Mouse (Mus musculus) midbrain, embryonic 10.5 days (tissue): ENCODE measurements around the gene Ambra1. TPM values are rescaled to one million over a fixed set of nuclear protein-coding genes. Genes with fewer than 3 reads are reported as not detected.

Experiments
- DNase-seq: peaks from one replicate; pipeline ENCODE4 v3.0.0-alpha.2; 2017; ENCODE audit warnings: low spot score
- H3K27ac ChIP-seq: fragments of 300-500 bp; sonication (generic); replicated peaks from 2 replicates; pipeline ENCODE4 v1.5.1; 2016; ENCODE audit warnings: mild to moderate bottlenecking
- H3K27me3 ChIP-seq: fragments of 300-500 bp; sonication (generic); 2 replicates; pipeline ENCODE4 v1.6.1; 2016; ENCODE audit warnings: low read depth, mild to moderate bottlenecking; ENCODE audit not compliant: poor library complexity, severe bottlenecking
- H3K36me3 ChIP-seq: fragments of 300-500 bp; sonication (generic); 2 replicates; pipeline ENCODE4 v1.6.1; 2016; ENCODE audit warnings: mild to moderate bottlenecking, moderate library complexity
- H3K4me1 ChIP-seq: fragments of 300-500 bp; sonication (generic); 2 replicates; pipeline ENCODE4 v1.6.1; 2016
- H3K4me3 ChIP-seq: fragments of 300-500 bp; sonication (generic); 2 replicates; pipeline ENCODE4 v1.5.1; 2016; ENCODE audit warnings: mild to moderate bottlenecking, moderate library complexity
- H3K9me3 ChIP-seq: fragments of 300-500 bp; sonication (generic); replicated peaks from 2 replicates; pipeline ENCODE4 v1.6.1; 2016; ENCODE audit warnings: mild to moderate bottlenecking
- WGBS: fragments of 180-500 bp; shearing (Covaris S2); methylation state at CpG from one replicate; pipeline ENCODE4 v1.1.7; 2016; 5-methylcytosine and 5-hydroxymethylcytosine counted together
- microRNA-seq: library from miRNA; unstranded; fragments of <30 nt; microRNA quantifications from one replicate; pipeline ENCODE4, GENCODE M21; 2017
- polyA plus RNA-seq: library from polyadenylated mRNA; unstranded; fragments of >200 nt; fragmentation: Nextera tagmentation; extraction: Ambion mirVana; gene quantifications from 2 replicates; pipeline ENCODE4 v1.2.1, GENCODE M21; 2016

The Ambra1 gene
- polyA plus RNA-seq, 1 experiment from 2014 or later, result 21.2 TPM

GRCm38 (mm10) chr2:91965417-91965816, 235.5 kb downstream of the Ambra1 start:
- peak overlapping the region; percentile 36 for H3K4me3 ChIP-seq
- no peak for DNase-seq
- 15% methylated on average over 20 of the region's 20 CpGs for WGBS

GRCm38 (mm10) chr2:91966367-91966766, 236.4 kb downstream of the Ambra1 start:
- WGBS, result 88% methylated on average over 5 of the region's 5 CpGs
- no peak overlapping the region for H3K4me3 ChIP-seq
- DNase-seq, result no peak
- H3K27me3 ChIP-seq, result peaks cover 64% of the 10 kb centered on the region
- H3K9me3 ChIP-seq, result no peaks in the 10 kb centered on the region
- no peaks in the 10 kb centered on the region for H3K36me3 ChIP-seq
- no peak overlapping the region for H3K27ac ChIP-seq
- H3K4me1 ChIP-seq, result peaks cover 47% of the 10 kb centered on the region

More at GRCm38 (mm10) chr2:91965417-91965816, 235.5 kb downstream of the Ambra1 start:
- H3K27ac ChIP-seq, result peak overlapping the region; percentile 65
- H3K9me3 ChIP-seq, result no peaks in the 10 kb centered on the region
- peaks cover 55% of the 10 kb centered on the region for H3K27me3 ChIP-seq
- peaks cover 45% of the 10 kb centered on the region for H3K4me1 ChIP-seq
- H3K36me3 ChIP-seq, result 0 out of 2 replicates have a peak, but pooled peaks cover 4% of the 10 kb centered on the region

- H3K4me3 ChIP-seq, result no peak overlapping the region
- H3K9me3 ChIP-seq, result no peaks in the 10 kb centered on the region
- H3K27ac ChIP-seq, result peak overlapping the region; percentile 46; the same call in 1 of the 2 replicates
- peaks cover 46% of the 10 kb centered on the region for H3K4me1 ChIP-seq
- no peaks in the 10 kb centered on the region for H3K36me3 ChIP-seq
- 74% methylated on average over 11 of the region's 11 CpGs for WGBS
- no peak for DNase-seq
- H3K27me3 ChIP-seq, result peaks cover 80% of the 10 kb centered on the region
These were observed 238.0 kb downstream of the Ambra1 start for GRCm38 (mm10) chr2:91967962-91968361.

Small RNAs within 50 kb of the gene (microRNA-seq; reads per million reads assigned to microRNA genes)
- gene Mir6999, result not detected

Other genes with a start within 250 kb of the Ambra1 start
- gene Ckap5, start 203.4 kb upstream of the Ambra1 start, polyA plus RNA-seq, result 148 and 165 TPM in 2 replicates
- gene F2, start 93.7 kb upstream of the Ambra1 start, polyA plus RNA-seq, result 0.14 TPM in 1 of 2 replicates, not detected in the other
- 9.6 and 10.3 TPM in 2 replicates for gene Zfp408, start 80.3 kb upstream of the Ambra1 start, polyA plus RNA-seq
- gene Arhgap1, start 80.3 kb upstream of the Ambra1 start, polyA plus RNA-seq, result 75.2 and 82.6 TPM in 2 replicates
- gene Atg13, start 19.6 kb upstream of the Ambra1 start, polyA plus RNA-seq, result 22.9 and 25.5 TPM in 2 replicates
- gene Harbi1, start 19.3 kb upstream of the Ambra1 start, polyA plus RNA-seq, result 22.5 and 26.2 TPM in 2 replicates
- gene Chrm4, start 197.1 kb downstream of the Ambra1 start, polyA plus RNA-seq, result 0.81 and 1.0 TPM in 2 replicates
- gene Mdk, start 202.2 kb downstream of the Ambra1 start, polyA plus RNA-seq, result 1,290 and 1,659 TPM in 2 replicates
- gene Gm9821, start 215.6 kb downstream of the Ambra1 start, polyA plus RNA-seq, result 0.12 and 0.19 TPM in 2 replicates
- gene Dgkz, start 245.7 kb downstream of the Ambra1 start, polyA plus RNA-seq, result 28.3 and 35.0 TPM in 2 replicates